Mouse (Mus musculus): ENCODE data around the gene Insrr.

Gene Insrr

GRCm38 (mm10) chr3:87796736-87797334, at the start of gene Insrr:
Gene Insrr, plus strand, starts transcription at chr3:87796951.
- DNase-seq: no peak

- DNase-seq: peak; percentile 87
Observed at GRCm38 (mm10) chr3:87748431-87748830, 48.3 kb upstream of the Insrr start, which contains the start of gene Lrrc71. Gene Lrrc71, minus strand, starts transcription at chr3:87748625.

DNA sequence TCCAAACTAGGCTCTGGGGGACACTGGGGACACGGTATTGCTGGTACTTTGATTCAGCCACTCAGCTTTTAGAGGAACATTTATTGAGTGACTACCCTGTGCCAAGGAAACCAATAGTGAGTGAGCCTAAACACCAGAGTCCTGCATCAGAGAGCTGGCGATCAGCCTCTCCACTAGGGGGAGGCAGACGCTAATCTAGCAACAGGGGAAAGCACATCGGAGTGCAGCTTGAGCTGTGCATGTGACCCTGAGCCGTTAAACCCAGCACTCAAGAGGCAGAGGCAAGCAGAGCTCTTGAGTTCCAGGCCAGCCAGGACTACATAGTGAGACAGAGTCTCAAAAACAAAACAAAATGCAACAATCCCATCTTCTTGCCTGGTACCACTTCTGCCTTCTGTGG, 47.7 kb upstream of the Insrr start:
- DNase-seq: peak; percentile 72

DNA sequence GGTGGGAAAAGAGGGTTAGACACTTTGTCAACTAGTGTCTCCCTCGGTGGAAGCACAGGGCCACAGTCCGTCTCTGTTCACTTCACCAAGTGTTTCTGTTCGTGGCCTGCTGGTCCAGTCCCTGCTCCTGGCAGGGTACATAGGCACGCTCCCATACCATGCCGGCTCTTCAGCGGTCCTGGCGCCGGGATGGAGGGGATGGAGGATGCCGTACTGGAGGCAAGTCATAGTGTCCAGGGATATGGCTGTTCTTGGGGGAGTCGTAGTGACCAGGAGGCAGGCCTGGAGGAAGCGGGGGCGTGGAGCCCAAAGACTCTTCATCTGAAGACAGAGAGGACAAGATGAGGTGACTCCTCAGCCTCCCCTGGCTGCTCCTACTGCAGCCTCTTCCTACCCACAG, 46.8 kb upstream of the Insrr start:
- DNase-seq: no peak

DNA sequence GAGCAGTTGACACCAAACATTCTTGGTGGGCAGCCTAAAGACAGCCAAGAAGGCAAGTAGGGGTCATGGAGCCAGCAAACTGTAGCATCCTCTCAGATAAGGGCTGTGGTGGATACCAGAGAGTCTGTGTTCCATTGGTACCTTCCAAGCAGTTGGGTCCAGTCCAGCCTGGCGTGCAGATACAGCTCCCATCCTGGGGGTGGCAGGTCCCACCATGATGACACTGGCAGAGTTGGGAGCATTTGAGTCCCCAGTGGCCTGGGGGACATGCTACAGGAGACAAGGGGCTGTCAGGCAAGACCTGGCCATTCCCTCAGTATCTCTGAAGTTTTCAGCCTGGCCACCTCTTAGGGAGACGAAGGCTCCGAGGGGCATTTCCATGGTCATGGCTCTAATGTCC, 44.2 kb upstream of the Insrr start:
- DNase-seq: no peak

GRCm38 (mm10) chr3:87753829-87754228, 42.9 kb upstream of the Insrr start:
- DNase-seq: no peak

DNA sequence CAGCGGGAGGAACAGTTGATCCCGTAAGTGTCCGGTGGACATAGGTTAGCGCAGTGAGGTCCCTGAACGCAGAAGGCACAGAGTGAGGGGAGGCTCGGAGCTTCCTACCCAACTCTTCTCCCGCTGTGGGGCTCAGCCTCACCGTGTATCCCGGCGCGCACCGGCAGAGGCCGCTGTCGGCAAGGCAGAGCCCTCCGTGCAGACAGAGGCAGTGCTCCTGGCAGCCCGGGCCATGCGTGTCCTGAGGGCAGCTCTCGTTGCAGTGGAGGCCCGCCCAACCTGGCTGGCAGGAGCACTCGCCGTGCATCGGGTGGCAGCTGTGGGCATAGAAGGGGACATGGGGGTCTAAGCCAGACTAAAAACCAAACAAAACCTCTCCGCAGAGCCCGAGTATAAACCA, 40.8 kb upstream of the Insrr start:
- DNase-seq: peak; percentile 89

- no peak for DNase-seq
Observed at GRCm38 (mm10) chr3:87756488-87756887, 40.3 kb upstream of the Insrr start.

DNA sequence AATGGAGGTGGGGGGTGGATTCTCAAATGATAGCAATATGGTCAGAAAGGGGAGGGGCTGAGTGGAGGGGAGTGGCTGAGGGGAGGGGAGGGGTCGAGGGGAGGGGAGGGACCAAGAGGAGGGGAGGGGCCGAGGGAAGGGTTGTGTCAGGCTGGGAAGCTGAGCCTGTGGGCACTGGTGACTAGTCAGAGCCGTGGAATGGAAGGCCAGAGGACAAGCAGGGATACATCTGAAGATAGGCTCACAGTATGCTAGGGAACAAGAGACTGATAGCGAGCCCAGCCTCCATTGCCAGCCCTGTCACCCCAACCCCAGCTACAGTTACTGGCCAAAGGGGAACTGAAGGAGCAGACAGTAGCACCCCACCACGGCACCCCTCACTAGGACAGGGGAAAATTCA, 38.1 kb upstream of the Insrr start:
- no peak for DNase-seq

DNA sequence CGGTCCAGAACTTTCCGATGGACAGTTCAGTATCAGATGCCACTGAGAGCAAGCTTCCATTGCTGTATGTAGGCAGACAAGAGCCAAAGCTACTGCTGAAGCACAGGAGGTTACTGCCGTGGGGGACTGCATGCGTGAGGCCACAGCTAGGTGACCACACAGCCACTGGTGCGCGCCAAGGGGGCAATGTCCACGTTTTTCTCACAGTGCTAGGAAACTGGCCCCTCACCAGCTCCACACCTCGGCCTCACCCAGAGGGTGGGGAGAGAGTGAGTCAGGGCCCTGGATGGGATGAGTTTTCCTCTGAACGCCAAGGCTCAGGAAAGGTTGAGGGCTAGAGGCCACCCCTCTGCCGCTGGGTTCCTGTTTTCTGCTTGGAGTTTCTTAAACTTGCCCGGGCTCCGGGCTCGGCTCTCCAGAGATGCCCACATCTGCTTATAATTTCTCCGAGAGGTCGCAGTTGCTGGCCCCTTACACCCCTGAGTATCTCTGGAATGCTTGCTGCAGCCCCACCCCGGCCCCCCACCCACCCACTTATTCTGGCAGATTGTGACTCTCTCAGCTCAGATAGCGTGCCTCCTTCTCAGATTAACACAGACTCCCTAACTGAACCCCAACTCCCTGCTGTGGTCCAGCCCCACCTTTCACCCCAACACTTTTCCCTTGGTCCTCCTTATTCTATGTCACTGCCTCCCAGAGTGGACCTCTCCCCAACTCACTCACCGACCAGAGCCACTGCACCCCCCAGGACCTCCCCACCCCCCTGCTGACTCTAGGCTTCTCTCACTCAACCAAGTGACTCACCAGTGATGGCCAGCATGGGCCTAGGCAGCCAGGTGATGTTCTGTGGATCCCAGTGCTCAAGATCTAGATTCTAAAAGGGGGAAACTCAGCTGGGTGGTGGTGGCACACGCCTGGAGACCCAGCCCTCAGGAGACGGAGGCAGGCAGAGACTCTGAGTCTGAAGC, 35.1 kb upstream of the Insrr start:
- DNase-seq: no peak

GRCm38 (mm10) chr3:87763202-87763601, 33.5 kb upstream of the Insrr start:
- no peak for DNase-seq

DNA sequence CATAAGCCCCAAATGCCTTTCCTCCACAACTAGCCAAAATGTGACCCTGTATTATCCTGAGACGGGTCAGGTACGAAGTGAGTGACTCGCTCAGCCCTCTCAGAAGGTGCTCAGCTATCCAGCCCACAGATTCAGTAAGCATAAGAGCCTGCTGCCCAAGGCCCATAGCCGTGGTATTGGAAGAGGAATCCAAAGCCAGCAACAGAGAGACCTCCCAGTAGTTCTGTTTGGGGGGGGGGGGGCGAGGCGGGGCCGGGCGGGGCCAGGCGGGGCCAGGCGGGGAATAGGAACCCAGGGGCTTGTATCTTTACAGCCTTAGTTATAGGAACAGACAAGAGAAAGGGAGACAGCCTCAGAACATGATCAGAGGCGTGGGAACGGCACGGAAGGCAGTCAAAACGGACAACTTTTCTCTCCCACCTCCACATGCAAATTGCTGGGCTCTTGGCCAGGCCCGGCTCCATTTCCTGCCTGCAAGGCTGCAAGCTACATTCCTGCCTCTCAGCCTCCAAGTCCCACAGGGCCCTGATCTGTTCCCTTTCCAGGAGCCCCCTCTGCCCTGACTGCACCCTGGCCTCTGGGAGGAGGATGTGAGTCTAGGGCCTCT, 33.0 kb upstream of the Insrr start:
- DNase-seq: peak; percentile 34

- no peak for DNase-seq
Observed at GRCm38 (mm10) chr3:87764506-87764905, 32.2 kb upstream of the Insrr start.

GRCm38 (mm10) chr3:87765091-87765490, 31.7 kb upstream of the Insrr start:
- no peak for DNase-seq

DNA sequence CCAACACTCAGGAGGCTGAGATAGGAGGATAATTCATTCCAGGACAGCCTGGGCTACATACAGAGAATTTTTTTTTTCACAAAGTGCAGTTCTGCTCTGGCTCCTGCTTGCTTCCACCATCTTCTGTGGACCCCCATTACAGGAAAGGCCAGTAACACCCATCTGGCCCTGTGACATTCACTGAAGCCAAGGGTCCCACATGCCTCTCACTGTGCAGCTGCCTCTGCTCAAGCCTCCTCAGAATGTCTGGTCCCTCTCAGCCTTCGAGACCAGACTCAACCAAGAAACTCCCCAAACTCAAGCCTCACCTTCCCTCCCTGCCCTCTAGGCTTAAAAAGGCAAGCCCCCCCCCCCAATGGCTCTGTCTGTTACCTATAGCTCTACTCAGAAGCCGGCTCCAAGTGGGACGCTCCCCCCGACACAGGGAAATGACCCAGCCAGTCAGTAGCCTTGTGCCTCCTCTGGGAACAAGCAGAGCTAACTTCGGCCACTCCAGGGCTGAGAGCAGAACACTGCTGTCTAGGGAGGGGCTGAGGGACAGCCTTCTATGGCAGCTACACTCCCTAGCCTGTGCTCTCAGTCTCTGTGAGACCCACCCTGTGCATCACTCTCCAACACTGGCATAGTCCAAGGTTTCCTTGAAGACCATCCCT, 31.0 kb upstream of the Insrr start:
- DNase-seq: no peak

DNA sequence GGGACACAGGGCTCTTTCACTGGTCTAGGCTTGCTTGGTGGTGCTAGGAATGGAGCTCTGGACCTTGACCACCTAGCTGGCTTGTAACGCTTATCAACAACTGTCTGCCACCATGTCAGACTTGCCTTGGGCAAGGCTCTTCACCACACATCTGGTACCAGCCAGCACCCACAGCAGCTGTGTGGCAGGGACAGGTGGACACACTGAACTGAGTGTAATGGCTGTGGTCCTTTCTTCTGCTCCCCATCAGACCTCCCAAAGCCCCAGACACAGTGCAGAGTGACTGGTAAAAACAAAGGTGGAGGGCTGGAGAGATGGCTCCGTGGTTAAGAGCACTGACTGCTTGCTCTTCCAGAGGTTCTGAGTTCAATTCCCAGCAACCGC, 30.5 kb upstream of the Insrr start:
- DNase-seq: no peak

GRCm38 (mm10) chr3:87767764-87768163, 29.0 kb upstream of the Insrr start:
- DNase-seq: no peak

- no peak for DNase-seq
Observed at GRCm38 (mm10) chr3:87768431-87768830, 28.3 kb upstream of the Insrr start.

GRCm38 (mm10) chr3:87768844-87769243, 27.9 kb upstream of the Insrr start:
- DNase-seq: peak; percentile 85

- no peak for DNase-seq
Observed at GRCm38 (mm10) chr3:87769506-87769905, 27.2 kb upstream of the Insrr start.

DNA sequence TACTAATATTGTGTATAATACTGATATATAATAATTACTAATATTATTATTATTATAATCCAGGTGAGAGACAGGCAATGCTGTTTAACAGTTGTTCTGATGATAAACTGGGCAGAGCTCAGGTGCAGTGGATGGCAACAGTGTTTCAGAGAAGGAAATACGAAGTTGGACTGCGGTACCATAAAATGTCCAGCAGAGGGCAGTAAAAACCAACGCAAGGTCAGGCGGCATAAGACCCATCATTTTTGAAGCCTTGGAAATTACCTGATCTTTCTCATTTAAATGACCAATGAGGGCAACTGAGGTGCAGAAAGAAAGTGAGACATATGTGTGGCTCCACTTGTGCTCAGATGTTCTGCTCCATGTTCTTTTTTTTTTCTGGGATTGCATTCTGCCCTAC, 26.5 kb upstream of the Insrr start:
- DNase-seq: peak; percentile 75

DNA sequence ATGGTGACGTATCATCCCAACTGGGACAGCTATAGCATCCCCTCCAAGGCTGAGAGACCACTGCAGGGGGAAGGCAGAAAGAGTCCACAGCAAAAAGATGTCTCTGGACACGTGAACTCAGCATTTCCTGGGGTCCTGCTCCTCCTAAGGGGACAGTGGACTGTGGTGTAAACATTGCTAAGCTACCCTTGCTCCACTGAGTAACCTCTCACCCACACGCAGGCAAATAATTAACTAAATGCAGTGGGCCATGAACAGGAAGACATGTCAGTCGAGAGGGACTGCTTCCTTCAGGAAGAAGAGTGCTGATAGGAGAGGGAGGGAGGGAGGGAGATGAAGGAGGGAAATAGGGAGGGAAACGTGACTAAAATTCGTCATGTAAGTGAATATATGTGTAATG, 25.7 kb upstream of the Insrr start:
- no peak for DNase-seq

DNA sequence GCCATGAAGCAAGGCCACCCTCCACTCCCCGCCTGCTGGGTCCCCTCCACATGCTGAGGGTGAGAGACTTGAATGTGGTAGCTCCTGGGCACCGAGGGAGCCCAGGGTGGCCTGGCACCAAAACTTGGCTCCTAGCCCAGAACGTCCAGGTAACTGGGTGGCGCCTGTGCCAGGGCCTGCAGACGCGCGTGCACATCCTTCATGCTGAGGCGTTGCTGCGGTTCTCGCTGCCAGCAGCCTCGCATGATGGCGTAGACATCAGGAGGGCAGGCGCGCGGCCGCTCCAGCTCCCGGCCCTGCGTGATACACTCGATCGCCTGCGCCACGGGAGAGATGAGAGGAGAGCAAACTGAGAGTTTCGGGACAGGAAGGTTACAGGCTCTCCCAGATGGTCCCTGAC, 18.5 kb upstream of the Insrr start:
- DNase-seq: peak; percentile 31

Data from retina, postnatal 1 day (tissue).